Mouse (Mus musculus): ENCODE measurements around the gene Slc12a3.

DNA sequence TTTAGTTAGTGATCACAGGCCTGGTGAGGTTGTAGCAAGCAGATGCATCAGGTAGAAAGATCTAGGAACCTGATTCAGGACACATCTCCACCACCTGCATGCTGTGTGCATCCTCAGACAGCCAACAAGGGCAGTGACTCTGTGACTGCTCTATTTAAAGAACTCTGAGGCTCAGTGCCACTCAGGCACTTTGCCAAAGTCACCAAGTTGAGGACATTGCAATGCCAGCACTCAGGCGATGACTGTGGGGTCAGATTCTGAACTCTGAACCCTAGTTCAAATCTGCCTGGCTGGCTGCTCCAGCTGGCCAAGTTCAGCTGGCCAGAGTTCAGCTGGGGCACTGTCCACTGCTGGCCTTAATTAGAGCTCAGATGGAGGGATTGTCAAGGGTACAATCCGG is 34.9 kb downstream of the Slc12a3 start:
- TF ChIP-seq CTCF (IDR thresholded peaks at IDR 0.05; ENCODE audit: low read depth) (no peak), EP300 (optimal IDR thresholded peaks at IDR 0.05) (no peak)

Measured in stomach, postnatal 0 days (tissue).